Mouse (Mus musculus): ENCODE measurements around the gene Prkcd. TPM values are rescaled to one million over a fixed set of nuclear protein-coding genes. Genes with fewer than 3 reads are reported as not detected.

Prkcd gene
- polyA plus RNA-seq, 1 experiment from 2014 or later, result 20.8 TPM

Small RNA genes within 50 kb of the gene (microRNA-seq; reads per million reads assigned to microRNA genes)
- 7.5 reads per million, percentile 18 among the genes with 10 or more reads in this experiment for gene Mir3076

Other genes with a start within 250 kb of the Prkcd start
- gene Dcp1a, start 146.7 kb downstream of the Prkcd start, polyA plus RNA-seq (2016; fragmentation: Nextera tagmentation; extraction: Ambion mirVana), result 31.8 and 35.1 TPM in 2 replicates
- gene Cacna1d, start 134.8 kb downstream of the Prkcd start, polyA plus RNA-seq (2016; fragmentation: Nextera tagmentation; extraction: Ambion mirVana), result 0.90 and 1.3 TPM in 2 replicates
- gene Tkt, start 77.9 kb downstream of the Prkcd start, polyA plus RNA-seq (2016; fragmentation: Nextera tagmentation; extraction: Ambion mirVana), result 312 and 334 TPM in 2 replicates
- 14.8 and 15.3 TPM in 2 replicates for gene Rft1, start 28.1 kb upstream of the Prkcd start, polyA plus RNA-seq (2016; fragmentation: Nextera tagmentation; extraction: Ambion mirVana)
- 22.4 and 22.6 TPM in 2 replicates for gene Sfmbt1, start 88.6 kb upstream of the Prkcd start, polyA plus RNA-seq (2016; fragmentation: Nextera tagmentation; extraction: Ambion mirVana)
- gene Tmem110, start 199.4 kb upstream of the Prkcd start, polyA plus RNA-seq (2016; fragmentation: Nextera tagmentation; extraction: Ambion mirVana), result 20.3 and 24.4 TPM in 2 replicates

Data from midbrain, embryonic 10.5 days (tissue).